Mouse (Mus musculus) myocyte (in vitro differentiated cells): ENCODE data around the gene Rims3.

Source experiments
- CEBPB ChIP-seq: IDR thresholded peaks from 2 replicates; pipeline ENCODE4 v1.6.1; 2011; ENCODE audit warnings: mild to moderate bottlenecking, moderate library complexity; ENCODE audit not compliant: poor library complexity, insufficient read depth, severe bottlenecking
- E2F4 ChIP-seq: IDR thresholded peaks from one replicate; pipeline ENCODE4 v1.6.1; 2011; ENCODE audit warnings: mild to moderate bottlenecking, control low read depth, moderate library complexity; ENCODE audit not compliant: insufficient read depth
- MYOD1 ChIP-seq, 3 experiments: IDR thresholded peaks; one replicate each; pipeline ENCODE4 v1.6.1; 2011; ENCODE audit warnings: control low read depth in 2 of 3, low read depth in 2 of 3, mild to moderate bottlenecking in 2 of 3, moderate library complexity in 1 of 3; ENCODE audit not compliant: insufficient read length in 2 of 3, control insufficient read depth in 1 of 3
- POLR2A ChIP-seq: IDR thresholded peaks from one replicate; pipeline ENCODE4 v1.6.1; 2011; ENCODE audit warnings: low read depth, mild to moderate bottlenecking, control low read depth, moderate library complexity; ENCODE audit not compliant: insufficient read length
- POLR2AphosphoS2 ChIP-seq: IDR thresholded peaks from one replicate; pipeline ENCODE4 v1.6.1; 2011; ENCODE audit warnings: low read depth, control low read depth; ENCODE audit not compliant: insufficient read length
- REST ChIP-seq: IDR thresholded peaks from one replicate; pipeline ENCODE4 v1.6.1; 2011; ENCODE audit warnings: mild to moderate bottlenecking, control low read depth, moderate library complexity; ENCODE audit not compliant: insufficient read depth, insufficient read length
- TCF3 ChIP-seq: IDR thresholded peaks from one replicate; pipeline ENCODE4 v1.6.1; 2011; ENCODE audit warnings: low read depth, control low read depth; ENCODE audit not compliant: insufficient read length
- USF1 ChIP-seq: IDR thresholded peaks from one replicate; pipeline ENCODE4 v1.6.1; 2011; ENCODE audit warnings: low read depth, mild to moderate bottlenecking, control low read depth, moderate library complexity

GRCm38 (mm10) chr4:120825577-120826326 is 28.9 kb upstream of the Rims3 start:
- no peak for TF ChIP-seq CEBPB
- peak; percentile 54 for TF ChIP-seq POLR2A
- TF ChIP-seq POLR2AphosphoS2 = peak; percentile 64
- TF ChIP-seq E2F4 = no peak
- TF ChIP-seq MYOD1 (IDR thresholded peaks at IDR 0.05; ENCODE audit: control insufficient read depth in 1 of 3, insufficient read length in 2 of 3, low read depth in 2 of 3) = peak in 1 of 3 experiments; percentile 2
- no peak for TF ChIP-seq REST
- no peak for TF ChIP-seq TCF3
- no peak for TF ChIP-seq USF1
